ENCODE assay signal across 18 mouse cellular contexts in genomic region chr3:65417913-65418594, GRCm38 (mm10). TPM values are rescaled to one million over a fixed set of nuclear protein-coding genes. Genes with fewer than 3 reads are reported as not detected.
DNase-seq lines count a peak whose midpoint lies in the region; ATAC-seq and TF ChIP-seq lines count a peak whose summit lies in the region.
"Had no signal": no experiment of that assay in that cellular context is flagged by ENCODE, and none has a peak within 500 bp of the region (broad histone marks: within the 10 kb centered on the region; RNA-seq: fewer than 3 reads in every experiment).

No protein-coding gene starts in this region.

- H3K4me1 ChIP-seq in kidney, postnatal 0 days (replicated peaks; ENCODE audit: insufficient read depth, low read length), result no peaks in the 10 kb centered on the region

- 44% methylated on average over 5 of the region's 5 CpGs for WGBS in kidney, postnatal 0 days

- no peaks in the 10 kb centered on the region for H3K27me3 ChIP-seq in kidney, postnatal 0 days (ENCODE audit: insufficient read depth, low read length)
- H3K27me3 ChIP-seq: limb, embryonic 15.5 days had no signal

- H3K27ac ChIP-seq in kidney, postnatal 0 days, result no peak overlapping the region

- no peak overlapping the region for H3K4me3 ChIP-seq in kidney, postnatal 0 days (replicated peaks; ENCODE audit: low read depth, low read length)
- H3K4me3 ChIP-seq: limb, embryonic 15.5 days; myocyte had no signal

- H3K9ac ChIP-seq in kidney, postnatal 0 days (ENCODE audit: low read depth, low read length), result no peak overlapping the region
- H3K9ac ChIP-seq: limb, embryonic 15.5 days; lung, embryonic 14.5 days had no signal

- no peak for TF ChIP-seq CTCF in kidney, postnatal 0 days (IDR thresholded peaks at IDR 0.05; ENCODE audit: low read depth)

- H3K36me3 ChIP-seq in kidney, postnatal 0 days (ENCODE audit: insufficient read depth, low read length), result no peaks in the 10 kb centered on the region
- H3K36me3 ChIP-seq: limb, embryonic 15.5 days had no signal

- H3K9me3 ChIP-seq in kidney, postnatal 0 days (replicated peaks; ENCODE audit: low read length), result no peaks in the 10 kb centered on the region
- H3K9me3 ChIP-seq: limb, embryonic 15.5 days had no signal

- peak; percentile 32 for DNase-seq in kidney, postnatal 0 days (ENCODE audit: low spot score)
- DNase-seq in kidney, adult 11 months, result no peak
- peak; percentile 35 for DNase-seq in embryo, embryonic 10 days (ENCODE audit: low spot score)
- DNase-seq in spleen, adult 18-20 months, result no peak
- no peak for DNase-seq in layer of hippocampus, postnatal 10 days (ENCODE audit: low spot score in 2 of 2)
- no peak for DNase-seq in ovary, postnatal 14 days (ENCODE audit: low spot score)
- DNase-seq: cerebellum, adult 11 months; cerebellum, postnatal 25 days; gastrocnemius, postnatal 10 days; heart, postnatal 36 days; kidney, postnatal 25 days; layer of hippocampus, adult 9-11 months; lung, embryonic 14.5 days had no signal

- ATAC-seq in kidney, postnatal 0 days (replicated peaks; ENCODE audit: low FRiP score, low read depth), result no peak
- ATAC-seq in hematopoietic stem cell, adult 5-6 weeks (replicated peaks in 1 of 2; ENCODE audit: insufficient read depth in 1 of 2, low FRiP score in 2 of 2, low TSS enrichment in 1 of 2, low read depth in 1 of 2, poor library complexity in 2 of 2, severe bottlenecking in 2 of 2), result peak; percentile 78 to 86
- ATAC-seq: forebrain, embryonic 16.5 days had no signal

- no peak overlapping the region for H3K4me2 ChIP-seq in kidney, postnatal 0 days (ENCODE audit: low read length)
- H3K4me2 ChIP-seq: heart, embryonic 11.5 days; limb, embryonic 15.5 days; lung, embryonic 14.5 days had no signal

RNA-seq across cellular contexts. Expression of gene Ssr3, which starts 25.6 kb away (rescaled TPM):
- polyA plus RNA-seq in kidney, postnatal 0 days (2015; fragmentation: Nextera tagmentation; extraction: Ambion mirVana), result 255 and 275 TPM in 2 replicates
- total RNA-seq in hematopoietic stem cell, adult 5-6 weeks (2017), result 237 and 247 TPM in 2 replicates
- 100 to 1,000 TPM; 116 to 124 TPM for total RNA-seq in layer of hippocampus, postnatal 10 days (2021)

Comparison
In these comparisons a context has a peak if more than half of its experiments do, and no peak if none do; other contexts are left out.
1. DNase-seq: peak in kidney, postnatal 0 days (single experiment) and embryo, embryonic 10 days (single experiment); none in kidney, adult 11 months (single experiment), spleen, adult 18-20 months (0 of 2), layer of hippocampus, postnatal 10 days (0 of 2) and ovary, postnatal 14 days (single experiment).